Comparison of ENCODE assay signal across 15 mouse cellular contexts in genomic region chr6:125366133-125366532, GRCm38 (mm10). TPM values are rescaled to one million over a fixed set of nuclear protein-coding genes. Genes with fewer than 3 reads are reported as not detected.
DNase-seq lines count a peak whose midpoint lies in the region; ATAC-seq and TF ChIP-seq lines count a peak whose summit lies in the region.
"Had no signal": no experiment of that assay in that cellular context is flagged by ENCODE, and none has a peak within 500 bp of the region (broad histone marks: within the 10 kb centered on the region; RNA-seq: fewer than 3 reads in every experiment).

No protein-coding gene starts in this region.

- no peak for TF ChIP-seq POLR2A in liver, adult 2 months (IDR thresholded peaks at IDR 0.05; ENCODE audit: extremely low read depth, insufficient read depth, low read length)

- intact Hi-C loops in gastrocnemius, adult 2 months (cut with DNase I) = no loop called here

- H3K79me2 ChIP-seq in liver, adult 2 months (ENCODE audit: control insufficient read depth, insufficient read depth, low read length) = no peaks in the 10 kb centered on the region
- H3K79me2 ChIP-seq in macrophage (ENCODE audit: inconsistent target) = no peaks in the 10 kb centered on the region

- H3K36me3 ChIP-seq in liver, adult 2 months (ENCODE audit: control insufficient read depth, insufficient read depth, low read length) = peaks cover 15% of the 10 kb centered on the region; the same call in 1 of the 2 replicates
- H3K36me3 ChIP-seq in liver, embryonic 11.5 days (ENCODE audit: control insufficient read depth, insufficient read depth, low read length) = peaks cover 6% of the 10 kb centered on the region; the same call in 1 of the 2 replicates
- H3K36me3 ChIP-seq in macrophage (ENCODE audit: inconsistent target) = peaks cover 17% of the 10 kb centered on the region; the same call in 1 of the 2 replicates
- H3K36me3 ChIP-seq: hindbrain, embryonic 12.5 days had no signal

- WGBS in liver, adult 2 months = 83% methylated on average over 1 of the region's 1 CpGs
- WGBS in liver, embryonic 11.5 days = 68% methylated on average over 1 of the region's 1 CpGs
- 91% methylated on average over 1 of the region's 1 CpGs for WGBS in macrophage (ENCODE audit: missing documents)

- no peaks in the 10 kb centered on the region for H3K27me3 ChIP-seq in liver, adult 2 months (ENCODE audit: control insufficient read depth, insufficient read depth, low read length)
- H3K27me3 ChIP-seq in liver, embryonic 11.5 days (replicated peaks; ENCODE audit: control insufficient read depth, insufficient read depth, low read length) = peaks cover 9% of the 10 kb centered on the region
- H3K27me3 ChIP-seq: Patski had no signal

- H3K4me1 ChIP-seq in liver, adult 2 months (ENCODE audit: control insufficient read depth, insufficient read depth, low read length) = peaks cover 11% of the 10 kb centered on the region
- peaks cover 7% of the 10 kb centered on the region; the same call in 1 of the 2 replicates for H3K4me1 ChIP-seq in liver, embryonic 11.5 days (replicated peaks; ENCODE audit: control insufficient read depth, insufficient read depth, low read length)

- peak; percentile 55 for TF ChIP-seq CTCF in gastrocnemius, adult 2 months (IDR thresholded peaks at IDR 0.05)
- peak; percentile 29; the same call in 1 of the 2 replicates for TF ChIP-seq CTCF in liver, adult 2 months (IDR thresholded peaks at IDR 0.05; ENCODE audit: low read depth, low read length)

- ATAC-seq in liver, embryonic 11.5 days (replicated peaks; ENCODE audit: low FRiP score) = no peak
- ATAC-seq: Patski had no signal

- H3K4me3 ChIP-seq in gastrocnemius, adult 2 months = no peak overlapping the region
- H3K4me3 ChIP-seq in liver, adult 2 months (ENCODE audit: insufficient read depth, low read depth, low read length) = no peak overlapping the region
- no peak overlapping the region for H3K4me3 ChIP-seq in liver, embryonic 11.5 days (ENCODE audit: low read depth, low read length)
- no peak overlapping the region for H3K4me3 ChIP-seq in macrophage (ENCODE audit: inconsistent target)
- H3K4me3 ChIP-seq: erythroblast, embryonic 14.5 days; hindbrain, embryonic 12.5 days; limb, embryonic 10.5 days had no signal

- DNase-seq in gastrocnemius, adult 2 months = no peak
- no peak for DNase-seq in gastrocnemius, postnatal 4 days (ENCODE audit: low spot score in 2 of 2)
- no peak for DNase-seq in liver, adult 2 months (ENCODE audit: extremely low read depth, low read depth, low spot score)
- DNase-seq in liver, embryonic 11.5 days (ENCODE audit: low spot score) = no peak
- DNase-seq in A20 (ENCODE audit: low read depth, low spot score) = peak; percentile 41
- DNase-seq in cerebellum, postnatal 10 days = no peak
- no peak for DNase-seq in right cerebral cortex, postnatal 10 days (ENCODE audit: low spot score in 2 of 2)
- DNase-seq: cerebellum, adult 8-10 months; gastrocnemius, postnatal 36 days; kidney, adult 11 months had no signal

- no peak overlapping the region for H3K4me2 ChIP-seq in liver, embryonic 11.5 days
- H3K4me2 ChIP-seq: hindbrain, embryonic 12.5 days had no signal

- H3K9me3 ChIP-seq in liver, embryonic 11.5 days (ENCODE audit: control insufficient read depth, low read length) = no peaks in the 10 kb centered on the region
- H3K9me3 ChIP-seq: hindbrain, embryonic 12.5 days; limb, embryonic 10.5 days had no signal

- no peak overlapping the region for H3K9ac ChIP-seq in liver, adult 2 months (ENCODE audit: low read depth, low read length)
- H3K9ac ChIP-seq in liver, embryonic 11.5 days (ENCODE audit: low read depth, low read length) = no peak overlapping the region
- H3K9ac ChIP-seq: hindbrain, embryonic 12.5 days had no signal

- H3K27ac ChIP-seq in gastrocnemius, adult 2 months = no peak overlapping the region
- no peak overlapping the region for H3K27ac ChIP-seq in liver, adult 2 months (replicated peaks; ENCODE audit: insufficient read depth, low read depth, low read length)
- no peak overlapping the region for H3K27ac ChIP-seq in liver, embryonic 11.5 days (ENCODE audit: low read depth, low read length)
- 0 out of 2 replicates have a peak overlapping the region, but pooled peaks have one; percentile 86 for H3K27ac ChIP-seq in macrophage
- H3K27ac ChIP-seq: hindbrain, embryonic 12.5 days; limb, embryonic 10.5 days had no signal

RNA-seq across cellular contexts. Expression of gene Plekhg6, which starts 14.5 kb away (rescaled TPM):
- total RNA-seq in gastrocnemius, adult 2 months (2021) = not detected
- total RNA-seq in gastrocnemius, postnatal 4 days (2021) = under 1 TPM; 0.07 to 0.08 TPM
- 3.0 and 3.6 TPM in 2 replicates for total RNA-seq in liver, adult 2 months (2014; rRNA removed)
- 5.0 and 5.9 TPM in 2 replicates for polyA plus RNA-seq in liver, adult 2 months (2012; rRNA removed)
- polyA plus RNA-seq in liver, embryonic 11.5 days (2014; fragmentation: Nextera tagmentation; extraction: Ambion mirVana) = 0.30 and 0.35 TPM in 2 replicates
- total RNA-seq in macrophage (2018; cell fraction: chromatin; rRNA removed) = under 1 TPM in 1 of 26 experiments, not detected in 25; 0.33 TPM
- not detected for total RNA-seq in macrophage (2018; cell fraction: cytosol; rRNA removed)
- not detected for total RNA-seq in macrophage (2018; cell fraction: nucleus; rRNA removed)
- polyA plus RNA-seq in macrophage (2018) = not detected in 3 replicates
- total RNA-seq: gastrocnemius, postnatal 36 days had no signal
- polyA plus RNA-seq: erythroblast, embryonic 14.5 days had no signal

RNA-seq across cellular contexts. Expression of gene Tnfrsf1a, which starts 17.0 kb away (rescaled TPM):
- 10 to 100 TPM; 25.8 to 26.2 TPM for total RNA-seq in gastrocnemius, adult 2 months (2021)
- total RNA-seq in gastrocnemius, postnatal 4 days (2021) = 10 to 100 TPM; 59.8 to 60.1 TPM
- 21.0 and 28.6 TPM in 2 replicates for total RNA-seq in liver, adult 2 months (2014; rRNA removed)
- polyA plus RNA-seq in liver, adult 2 months (2012; rRNA removed) = 89.3 and 110 TPM in 2 replicates
- polyA plus RNA-seq in liver, embryonic 11.5 days (2014; fragmentation: Nextera tagmentation; extraction: Ambion mirVana) = 37.0 and 38.0 TPM in 2 replicates
- 10 to 100 TPM; 29.7 to 99.0 (median 73.5) TPM for total RNA-seq in macrophage (2018; cell fraction: chromatin; rRNA removed)
- total RNA-seq in macrophage (2018; cell fraction: cytosol; rRNA removed) = 100 to 1,000 TPM; 110 to 188 (median 152) TPM
- 100 to 1,000 TPM in 20 of 26 experiments, 10 to 100 TPM in 6; 88.2 to 190 (median 134) TPM for total RNA-seq in macrophage (2018; cell fraction: nucleus; rRNA removed)
- 140 to 157 TPM (median 155 TPM) in 3 replicates for polyA plus RNA-seq in macrophage (2018)

RNA-seq across cellular contexts. Expression of gene Scnn1a, which starts 45.7 kb away (rescaled TPM):
- under 1 TPM; 0.10 to 0.14 TPM for total RNA-seq in gastrocnemius, adult 2 months (2021)
- total RNA-seq in gastrocnemius, postnatal 4 days (2021) = under 1 TPM; 0.39 to 0.86 TPM
- total RNA-seq in liver, adult 2 months (2014; rRNA removed) = 3.0 and 6.7 TPM in 2 replicates
- polyA plus RNA-seq in liver, adult 2 months (2012; rRNA removed) = 16.5 and 24.8 TPM in 2 replicates
- 0.55 and 0.74 TPM in 2 replicates for polyA plus RNA-seq in liver, embryonic 11.5 days (2014; fragmentation: Nextera tagmentation; extraction: Ambion mirVana)
- total RNA-seq in macrophage (2018; cell fraction: chromatin; rRNA removed) = 1 to 10 TPM in 25 of 26 experiments, under 1 TPM in 1; 0.74 to 8.4 (median 3.2) TPM
- total RNA-seq in macrophage (2018; cell fraction: cytosol; rRNA removed) = 1 to 10 TPM in 25 of 26 experiments, under 1 TPM in 1; 0.86 to 2.6 (median 1.5) TPM
- 1 to 10 TPM in 25 of 26 experiments, under 1 TPM in 1; 0.58 to 6.0 (median 2.6) TPM for total RNA-seq in macrophage (2018; cell fraction: nucleus; rRNA removed)
- 0.93 to 1.8 TPM (median 1.3 TPM) in 3 replicates for polyA plus RNA-seq in macrophage (2018)

RNA-seq across cellular contexts. Expression of gene Ltbr, which starts 52.4 kb away (rescaled TPM):
- 10 to 100 TPM; 20.3 to 21.2 TPM for total RNA-seq in gastrocnemius, adult 2 months (2021)
- 10 to 100 TPM; 43.8 to 48.0 TPM for total RNA-seq in gastrocnemius, postnatal 4 days (2021)
- total RNA-seq in liver, adult 2 months (2014; rRNA removed) = 55.9 and 57.1 TPM in 2 replicates
- polyA plus RNA-seq in liver, adult 2 months (2012; rRNA removed) = 102 and 106 TPM in 2 replicates
- polyA plus RNA-seq in liver, embryonic 11.5 days (2014; fragmentation: Nextera tagmentation; extraction: Ambion mirVana) = 30.1 and 34.7 TPM in 2 replicates
- 10 to 100 TPM in 25 of 26 experiments, 1 to 10 TPM in 1; 9.9 to 76.7 (median 35.1) TPM for total RNA-seq in macrophage (2018; cell fraction: chromatin; rRNA removed)
- 10 to 100 TPM; 42.1 to 80.0 (median 63.8) TPM for total RNA-seq in macrophage (2018; cell fraction: cytosol; rRNA removed)
- total RNA-seq in macrophage (2018; cell fraction: nucleus; rRNA removed) = 10 to 100 TPM; 27.8 to 92.3 (median 45.0) TPM
- polyA plus RNA-seq in macrophage (2018) = 54.9 to 70.4 TPM (median 60.9 TPM) in 3 replicates
